Mouse (Mus musculus) MEL (cell line): ENCODE results near the gene Mks1.

Experiments used
- CTCF ChIP-seq, 3 experiments: IDR thresholded peaks in 2 of 3; conservative IDR thresholded peaks in 1 of 3; 2 replicates each; pipeline ENCODE4 v1.5.1; 2011 to 2012; ENCODE audit warnings: low read length in 3 of 3, low read depth in 2 of 3, mild to moderate bottlenecking in 2 of 3, improper control_type of control experiment in 1 of 3, inconsistent platforms in 1 of 3, mixed read lengths in 1 of 3, moderate library complexity in 1 of 3; ENCODE audit not compliant: control insufficient read depth in 1 of 3, insufficient read depth in 1 of 3, poor library complexity in 1 of 3, severe bottlenecking in 1 of 3
- E2F4 ChIP-seq: IDR thresholded peaks from 2 replicates; pipeline ENCODE4 v1.6.1; 2011; ENCODE audit warnings: low read depth, low read length, improper control_type of control experiment, borderline replicate concordance
- POLR2A ChIP-seq, 2 experiments: IDR thresholded peaks; 2 replicates each; pipeline ENCODE4 v1.6.1; 2011 to 2012; ENCODE audit warnings: low read length in 2 of 2, mild to moderate bottlenecking in 2 of 2, control low read depth in 1 of 2, improper control_type of control experiment in 1 of 2, low read depth in 1 of 2, moderate library complexity in 1 of 2; ENCODE audit not compliant: control insufficient read depth in 1 of 2, insufficient read depth in 1 of 2, poor library complexity in 1 of 2
- POLR2AphosphoS2 ChIP-seq: IDR thresholded peaks from 2 replicates; pipeline ENCODE4 v1.6.1; 2011; ENCODE audit warnings: low read length, improper control_type of control experiment
- RAD21 ChIP-seq: IDR thresholded peaks from 2 replicates; pipeline ENCODE4 v1.6.1; 2011; ENCODE audit warnings: mild to moderate bottlenecking, low read depth, low read length, improper control_type of control experiment

DNA sequence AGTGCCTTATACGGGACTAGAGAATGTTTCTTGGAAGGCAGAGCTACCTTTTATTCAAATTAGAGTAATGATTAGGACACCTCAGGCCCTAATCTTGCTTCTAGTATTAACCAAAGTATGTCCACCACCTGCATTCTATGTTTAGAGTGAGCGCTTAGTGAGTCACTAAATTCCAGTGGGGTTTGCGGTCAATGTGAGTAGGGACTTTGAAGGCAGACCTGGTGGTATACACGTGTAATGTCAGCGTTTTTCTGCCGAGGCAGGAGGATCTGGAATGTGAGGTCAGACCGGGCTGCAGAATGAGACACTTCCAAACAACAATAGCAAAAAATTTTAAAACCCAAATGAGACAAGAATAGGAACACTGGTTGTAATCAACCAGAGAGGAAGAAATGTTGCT is 1.5 kb downstream of the Mks1 start:
- TF ChIP-seq POLR2AphosphoS2 (no peak), CTCF (IDR thresholded peaks at IDR 0.05 in 2 of 3, conservative IDR thresholded peaks at IDR 0.05 in 1 of 3; ENCODE audit: control insufficient read depth in 1 of 3, insufficient read depth in 1 of 3, low read depth in 2 of 3, low read length in 3 of 3, poor library complexity in 1 of 3, severe bottlenecking in 1 of 3) (no peak), POLR2A (IDR thresholded peaks at IDR 0.05; ENCODE audit: control insufficient read depth in 1 of 2, insufficient read depth in 1 of 2, low read depth in 1 of 2, low read length in 2 of 2, poor library complexity in 1 of 2) (no peak), E2F4 (no peak), RAD21 (no peak)
